Mouse (Mus musculus) embryo, embryonic 10.5 days (tissue): ENCODE results near the gene Sephs1.
"Not testable (repeated sequence)": the region's sequence is repeated elsewhere in the genome, so short reads cannot be mapped to it uniquely, and the experiment has no call there.

ENCODE experiments used
- DNase-seq: peaks from one replicate; pipeline ENCODE4 v3.0.0-alpha.2; 2015; ENCODE audit warnings: low spot score

The Sephs1 gene

GRCm38 (mm10) chr2:4907916-4908315, 26.6 kb downstream of the Sephs1 start:
- DNase-seq: no peak

- DNase-seq: no peak
These were observed 27.5 kb downstream of the Sephs1 start for GRCm38 (mm10) chr2:4908771-4909315.

- DNase-seq: no peak
These were observed 28.5 kb downstream of the Sephs1 start for GRCm38 (mm10) chr2:4909909-4910308.

- DNase-seq: no peak
These were observed 29.2 kb downstream of the Sephs1 start for GRCm38 (mm10) chr2:4910521-4910920.

GRCm38 (mm10) chr2:4913949-4914348, 32.6 kb downstream of the Sephs1 start:
- peak; percentile 24 for DNase-seq

GRCm38 (mm10) chr2:4916037-4916436, 34.7 kb downstream of the Sephs1 start:
- no peak for DNase-seq

GRCm38 (mm10) chr2:4917326-4918021, 36.1 kb downstream of the Sephs1 start:
- peak; percentile 82 for DNase-seq

GRCm38 (mm10) chr2:4918860-4919739, 37.7 kb downstream of the Sephs1 start, which contains the start of gene Phyh:
Gene Phyh (plus strand): TSS chr2:4919019.
- peak; percentile 91 for DNase-seq

- no peak for DNase-seq
These were observed 39.7 kb downstream of the Sephs1 start for GRCm38 (mm10) chr2:4921019-4921418.

- DNase-seq: no peak
These were observed 41.3 kb downstream of the Sephs1 start for GRCm38 (mm10) chr2:4922476-4923164.

GRCm38 (mm10) chr2:4927391-4927790, 46.0 kb downstream of the Sephs1 start:
- no peak for DNase-seq

GRCm38 (mm10) chr2:4929230-4929629, 47.9 kb downstream of the Sephs1 start:
- DNase-seq: no peak

GRCm38 (mm10) chr2:4934516-4934915, 53.2 kb downstream of the Sephs1 start:
- no peak for DNase-seq

GRCm38 (mm10) chr2:4937931-4938330, 56.6 kb downstream of the Sephs1 start:
- no peak for DNase-seq

GRCm38 (mm10) chr2:4940861-4941260, 59.5 kb downstream of the Sephs1 start:
- no peak for DNase-seq

GRCm38 (mm10) chr2:4949691-4950090, 68.3 kb downstream of the Sephs1 start:
- not testable (repeated sequence) for DNase-seq

- no peak for DNase-seq
These were observed 69.6 kb downstream of the Sephs1 start for GRCm38 (mm10) chr2:4950986-4951385.

GRCm38 (mm10) chr2:4954216-4954760, 72.9 kb downstream of the Sephs1 start:
- DNase-seq: no peak

GRCm38 (mm10) chr2:4958039-4958438, 76.7 kb downstream of the Sephs1 start:
- DNase-seq: no peak
